Mouse (Mus musculus) heart, adult 2 months (tissue): ENCODE measurements around the gene Pdcd5. TPM values are rescaled to one million over a fixed set of nuclear protein-coding genes. Genes with fewer than 3 reads are reported as not detected.

Source experiments
- DNase-seq, 2 experiments: peaks; one replicate each; pipeline ENCODE4 v3.0.0; 2021
- H3K27ac ChIP-seq: fragments of 200-600 bp; 2 replicates; pipeline ENCODE4 v1.8.1; 2022
- H3K27me3 ChIP-seq: fragments of 200-500 bp; 2 replicates; pipeline ENCODE4 v1.6.1; 2012; ENCODE audit warnings: mild to moderate bottlenecking, low read length, inconsistent platforms, mixed read lengths; ENCODE audit not compliant: control insufficient read depth, insufficient read depth
- H3K36me3 ChIP-seq: fragments of 200-500 bp; 2 replicates; pipeline ENCODE4 v1.6.1; 2012; ENCODE audit warnings: low read length, inconsistent platforms; ENCODE audit not compliant: control insufficient read depth, insufficient read depth
- H3K4me1 ChIP-seq: fragments of 200-500 bp; 2 replicates; pipeline ENCODE4 v1.6.1; 2011; ENCODE audit warnings: low read length; ENCODE audit not compliant: control insufficient read depth, insufficient read depth
- H3K4me3 ChIP-seq: fragments of 200-600 bp; 2 replicates; pipeline ENCODE4 v1.8.1; 2022
- H3K79me2 ChIP-seq: fragments of 200-500 bp; replicated peaks from 2 replicates; pipeline ENCODE4 v1.6.1; 2012; ENCODE audit warnings: mild to moderate bottlenecking, inconsistent platforms, low read length, moderate library complexity, mixed read lengths; ENCODE audit not compliant: control insufficient read depth, insufficient read depth
- H3K9ac ChIP-seq: fragments of 200-500 bp; 2 replicates; pipeline ENCODE4 v1.6.1; 2012; ENCODE audit warnings: low read depth, mild to moderate bottlenecking, control low read depth, inconsistent platforms, low read length, mixed read lengths
- CTCF ChIP-seq: fragments of 200-600 bp; IDR thresholded peaks from 2 replicates; pipeline ENCODE4 v1.8.1; 2022; ENCODE audit warnings: antibody characterized with exemption, mild to moderate bottlenecking, moderate library complexity
- EP300 ChIP-seq: fragments of 200-500 bp; IDR thresholded peaks from 2 replicates; pipeline ENCODE4 v1.6.1; 2011; ENCODE audit warnings: low read depth, low read length, control low read depth; ENCODE audit not compliant: insufficient read depth
- POLR2A ChIP-seq: fragments of 200-500 bp; IDR thresholded peaks from 2 replicates; pipeline ENCODE4 v1.6.1; 2011; ENCODE audit warnings: mild to moderate bottlenecking, low read depth, low read length, control low read depth; ENCODE audit not compliant: insufficient read depth
- WGBS: fragments of 180-500 bp; shearing (Covaris S2); methylation state at CpG from one replicate; pipeline ENCODE4 v1.1.7; 2018; 5-methylcytosine and 5-hydroxymethylcytosine counted together
- intact Hi-C: fragments of 180-260 bp; cut with DNase I; formaldehyde crosslinking; loops from one replicate; pipeline ENCODE4 v1.15.1; 2025
- polyA plus RNA-seq: library from polyadenylated mRNA; depleted of rRNA; stranded (reverse); fragments of >200 nt; gene quantifications from 2 replicates; pipeline ENCODE4 v1.2.3, GENCODE M21; 2012
- total RNA-seq, 2 experiments: library from RNA; stranded (reverse); gene quantifications; 2 replicates each; pipeline ENCODE4 v1.2.3; 2021

Pdcd5 gene
- total and polyA plus RNA-seq, 3 experiments, result 48.6 to 118 (median 104) TPM

DNA sequence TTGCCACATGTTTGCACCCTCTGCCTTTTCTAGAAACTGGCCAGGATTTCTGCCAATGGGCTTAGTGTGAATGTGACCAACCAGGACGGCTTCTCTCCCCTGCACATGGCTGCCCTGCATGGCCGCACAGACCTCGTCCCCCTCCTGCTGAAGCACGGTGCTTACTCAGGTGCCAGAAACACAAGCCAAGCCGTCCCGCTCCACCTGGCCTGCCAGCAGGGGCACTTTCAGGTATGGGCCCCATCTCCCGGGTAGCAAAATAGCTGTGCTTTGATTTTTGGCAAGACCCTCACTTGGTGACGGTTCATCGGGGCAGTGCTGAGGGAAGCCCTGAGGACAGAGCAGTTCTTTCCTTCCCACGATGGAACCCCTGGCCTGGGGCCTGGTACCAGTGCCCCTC, 19.9 kb downstream of the Pdcd5 start:
- Histone ChIP-seq H3K4me3 (no peak overlapping the region), H3K36me3 (no peaks in the 10 kb centered on the region), H3K9ac (no peak overlapping the region), H3K4me1 (no peaks in the 10 kb centered on the region), H3K79me2 (no peaks in the 10 kb centered on the region), H3K27ac (no peak overlapping the region), H3K27me3 (no peaks in the 10 kb centered on the region)
- WGBS, result 91% methylated on average over 10 of the region's 10 CpGs
- intact Hi-C loops, result no loop called here
- no peak for DNase-seq
- TF ChIP-seq POLR2A (no peak), CTCF (no peak), EP300 (no peak)

DNA sequence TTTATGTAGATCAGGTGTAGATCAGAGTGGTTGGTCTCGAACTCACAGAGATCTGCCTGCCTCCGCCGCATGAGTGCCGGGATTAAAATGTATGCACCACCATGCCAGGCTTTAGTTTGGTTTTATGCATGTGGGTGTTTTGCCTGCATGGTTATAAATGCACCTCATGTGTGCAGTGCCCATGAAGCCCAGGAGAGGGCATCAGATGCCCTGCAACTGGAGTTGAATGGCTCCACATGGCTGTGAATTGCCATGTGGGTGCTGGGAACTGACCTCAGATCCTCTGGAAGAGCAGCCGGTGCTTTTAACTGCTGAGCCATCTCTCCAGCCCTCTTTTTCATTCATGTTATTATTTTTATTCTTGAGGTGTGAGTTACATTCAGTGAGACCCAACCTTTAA, 21.3 kb downstream of the Pdcd5 start:
- 97% methylated on average over 5 of the region's 5 CpGs for WGBS
- no peak overlapping the region for H3K27ac ChIP-seq

DNA sequence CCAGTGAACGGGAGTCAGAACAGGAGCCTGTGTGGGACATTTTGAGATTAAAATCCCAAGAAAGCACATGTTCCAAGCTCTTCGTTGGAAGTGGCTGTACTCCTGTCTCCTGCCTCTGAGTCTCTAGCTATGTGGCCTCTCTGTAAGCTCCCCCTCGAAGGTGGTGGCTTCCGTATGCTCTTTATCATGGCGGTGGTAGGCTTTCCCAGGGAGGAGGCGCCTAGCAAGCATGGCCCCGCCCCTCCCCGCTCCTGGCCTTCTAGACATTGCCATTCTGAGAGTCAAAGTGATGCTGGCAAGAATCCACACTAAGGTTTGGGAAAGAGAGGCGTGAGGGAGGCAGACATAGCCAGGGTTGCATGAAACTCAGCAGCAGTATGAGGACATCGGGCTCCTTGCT, 24.7 kb downstream of the Pdcd5 start:
- TF ChIP-seq POLR2A (no peak), CTCF (no peak), EP300 (no peak)
- WGBS, result 90% methylated on average over 10 of the region's 10 CpGs
- Histone ChIP-seq H3K36me3 (no peaks in the 10 kb centered on the region), H3K9ac (no peak overlapping the region), H3K4me3 (no peak overlapping the region), H3K4me1 (no peaks in the 10 kb centered on the region), H3K79me2 (no peaks in the 10 kb centered on the region), H3K27ac (no peak overlapping the region), H3K27me3 (no peaks in the 10 kb centered on the region)
- DNase-seq, result no peak
- intact Hi-C loops, result no loop called here

More for the DNA sequence above, 21.3 kb downstream of the Pdcd5 start:
- H3K27me3 ChIP-seq, result no peaks in the 10 kb centered on the region
- no peak overlapping the region for H3K9ac ChIP-seq
- DNase-seq, result no peak
- TF ChIP-seq CTCF, result no peak
- TF ChIP-seq EP300, result no peak
- no peak for TF ChIP-seq POLR2A
- H3K79me2 ChIP-seq, result no peaks in the 10 kb centered on the region
- intact Hi-C loops, result no loop called here
- no peaks in the 10 kb centered on the region for H3K36me3 ChIP-seq
- H3K4me3 ChIP-seq, result no peak overlapping the region
- no peaks in the 10 kb centered on the region for H3K4me1 ChIP-seq

DNA sequence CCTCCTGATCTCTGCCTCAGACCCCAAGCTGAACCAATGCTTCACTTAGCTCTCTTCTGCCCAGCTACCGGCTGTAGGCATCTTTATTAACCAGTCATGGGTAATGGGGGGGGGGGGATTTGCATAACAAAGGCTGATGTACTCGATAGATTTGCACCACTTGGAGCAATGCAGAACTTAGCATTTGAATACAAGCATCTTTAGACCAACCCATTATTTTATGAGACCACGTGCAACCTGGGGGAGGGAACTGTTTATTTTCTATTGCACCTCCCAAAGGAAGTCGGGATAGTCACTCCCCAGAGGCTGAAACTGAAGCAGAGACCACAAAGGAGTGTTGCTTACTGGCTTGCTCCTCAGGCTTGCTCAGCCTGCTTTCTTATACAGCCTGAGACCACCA, 29.8 kb downstream of the Pdcd5 start:
- Histone ChIP-seq H3K9ac (no peak overlapping the region), H3K27ac (no peak overlapping the region), H3K4me3 (no peak overlapping the region), H3K27me3 (no peaks in the 10 kb centered on the region), H3K79me2 (no peaks in the 10 kb centered on the region), H3K4me1 (no peaks in the 10 kb centered on the region), H3K36me3 (no peaks in the 10 kb centered on the region)
- no peak for TF ChIP-seq EP300
- no peak for TF ChIP-seq CTCF
- TF ChIP-seq POLR2A, result no peak
- 72% methylated on average over 4 of the region's 4 CpGs for WGBS
- intact Hi-C loops, result no loop called here
- no peak for DNase-seq

DNA sequence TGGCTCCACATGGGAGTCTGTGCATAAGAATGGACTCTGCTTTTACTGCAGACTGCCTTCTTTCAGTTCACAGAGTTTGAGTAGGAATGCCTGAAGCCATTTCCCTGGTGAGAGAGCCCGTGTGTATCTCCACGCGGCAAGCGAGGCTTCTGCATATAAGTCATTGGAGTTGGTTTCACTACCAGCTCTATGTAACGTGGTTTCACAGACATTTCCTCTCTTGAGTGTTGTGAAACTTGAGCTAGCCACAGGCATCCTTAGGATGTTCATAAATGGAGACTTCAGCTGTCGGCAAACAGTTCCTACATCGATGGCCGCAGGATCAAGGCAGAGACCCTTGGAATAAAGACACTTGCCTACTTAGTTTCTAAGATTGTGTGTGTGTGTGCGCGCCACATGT, 38.1 kb downstream of the Pdcd5 start:
- H3K79me2 ChIP-seq, result no peaks in the 10 kb centered on the region
- no peak for DNase-seq
- TF ChIP-seq EP300, result no peak
- no peak for TF ChIP-seq CTCF
- no peak for TF ChIP-seq POLR2A
- 92% methylated on average over 10 of the region's 10 CpGs for WGBS
- intact Hi-C loops, result no loop called here
- H3K27me3 ChIP-seq, result no peaks in the 10 kb centered on the region
- no peak overlapping the region for H3K9ac ChIP-seq
- H3K4me3 ChIP-seq, result no peak overlapping the region
- H3K27ac ChIP-seq, result no peak overlapping the region
- H3K4me1 ChIP-seq, result no peaks in the 10 kb centered on the region
- no peaks in the 10 kb centered on the region for H3K36me3 ChIP-seq

DNA sequence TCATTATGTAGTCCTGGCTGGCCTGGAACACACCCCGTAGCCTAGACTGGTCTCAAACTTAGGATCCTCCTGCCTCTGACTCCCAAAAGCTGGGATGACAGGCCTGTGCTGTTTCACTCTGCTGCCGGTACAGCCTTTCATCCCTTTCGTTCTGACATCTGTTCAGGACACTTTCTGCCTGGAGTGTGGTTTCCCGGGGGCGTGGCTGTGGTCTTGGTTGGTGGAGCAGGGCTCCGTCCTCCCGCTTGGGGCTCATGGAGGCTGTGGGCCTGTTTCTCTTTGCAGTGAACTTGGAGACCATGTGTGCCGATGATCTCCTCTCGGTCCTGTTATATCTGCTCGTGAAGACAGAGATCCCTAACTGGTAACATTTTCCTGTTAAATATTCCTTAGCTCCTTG, 40.5 kb downstream of the Pdcd5 start:
- no peaks in the 10 kb centered on the region for H3K79me2 ChIP-seq
- intact Hi-C loops, result no loop called here
- no peak overlapping the region for H3K4me3 ChIP-seq
- no peak overlapping the region for H3K9ac ChIP-seq
- TF ChIP-seq POLR2A, result no peak
- no peak for TF ChIP-seq CTCF
- no peak for TF ChIP-seq EP300
- no peaks in the 10 kb centered on the region for H3K36me3 ChIP-seq
- 91% methylated on average over 10 of the region's 10 CpGs for WGBS
- no peaks in the 10 kb centered on the region for H3K27me3 ChIP-seq
- H3K4me1 ChIP-seq, result no peaks in the 10 kb centered on the region
- no peak for DNase-seq
- H3K27ac ChIP-seq, result no peak overlapping the region

DNA sequence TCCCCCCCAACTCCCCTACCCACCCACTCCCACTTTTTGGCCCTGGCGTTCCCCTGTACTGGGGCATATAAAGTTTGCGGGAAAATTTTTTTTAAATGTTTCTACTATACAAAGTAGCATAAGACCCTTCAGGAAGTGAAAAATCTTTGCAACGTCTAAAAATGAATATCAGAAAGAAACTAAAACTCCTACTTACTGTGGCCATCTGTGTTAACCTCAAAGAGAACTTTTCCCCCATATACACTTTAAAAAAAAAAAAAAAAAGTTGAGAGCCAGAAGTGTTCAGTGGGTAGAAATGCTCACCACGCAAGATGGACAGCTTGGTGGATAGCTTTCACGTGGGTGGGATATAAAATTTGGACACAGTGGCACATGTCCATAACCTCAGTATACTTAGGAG, 44.6 kb downstream of the Pdcd5 start:
- Histone ChIP-seq H3K4me3 (no peak overlapping the region), H3K27ac (no peak overlapping the region), H3K27me3 (no peaks in the 10 kb centered on the region), H3K9ac (no peak overlapping the region), H3K79me2 (no peaks in the 10 kb centered on the region), H3K4me1 (no peaks in the 10 kb centered on the region), H3K36me3 (no peaks in the 10 kb centered on the region)
- TF ChIP-seq POLR2A (no peak), EP300 (no peak), CTCF (no peak)
- WGBS, result 92% methylated on average over 5 of the region's 5 CpGs
- intact Hi-C loops, result no loop called here
- no peak for DNase-seq
